Mouse (Mus musculus): ENCODE results near the gene Dkk3.

Dkk3 gene

DNA sequence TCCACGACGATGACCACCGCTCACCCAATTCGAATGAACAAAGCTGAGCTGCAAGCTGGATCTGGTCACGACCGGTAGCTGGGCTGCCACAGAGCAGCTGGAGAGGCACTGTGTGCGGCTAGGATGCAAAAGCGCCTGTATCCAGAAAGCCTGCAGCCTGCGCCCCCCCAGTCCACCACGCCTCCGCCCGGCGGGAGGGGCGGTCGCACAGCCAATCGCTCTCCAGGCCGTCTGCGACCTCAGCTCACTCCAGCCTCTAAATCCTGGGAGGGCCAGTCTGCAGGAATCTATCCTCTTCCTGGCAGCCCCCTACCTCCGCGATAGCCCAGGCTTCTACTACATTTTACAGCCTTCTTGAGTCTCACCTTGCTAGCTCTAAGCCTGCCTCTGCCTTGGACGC lies at the start of gene Dkk3:
Gene Dkk3, minus strand, starts transcription at position 116 of the 400 bp plus-strand sequence.
- DNase-seq (ENCODE audit: low spot score in 2 of 2) = peak in 1 of 2 experiments; percentile 43

DNA sequence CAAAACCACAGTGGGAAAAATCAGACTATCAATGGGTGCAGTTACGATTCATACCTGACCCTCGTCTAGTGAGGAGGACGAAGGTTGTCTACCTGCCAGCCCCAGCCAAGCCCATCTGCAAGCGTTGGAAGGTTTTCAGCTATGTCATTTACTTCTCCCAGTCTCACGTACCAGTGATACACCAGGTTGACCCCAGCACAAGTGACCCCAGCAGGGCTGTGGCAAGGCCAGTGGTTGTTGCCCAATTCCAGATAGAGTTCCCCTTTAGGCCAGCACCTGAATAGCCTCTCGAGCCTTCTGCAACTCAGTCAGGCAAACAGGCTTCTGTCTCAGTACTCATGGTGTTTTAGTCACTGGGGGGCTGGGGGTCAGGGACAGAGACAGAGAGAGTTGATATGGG lies 48.9 kb upstream of the Dkk3 start:
- DNase-seq (ENCODE audit: low spot score in 2 of 2) = no peak

GRCm38 (mm10) chr7:112205513-112205912 lies 46.7 kb upstream of the Dkk3 start:
- no peak for DNase-seq (ENCODE audit: low spot score in 2 of 2)

- no peak for DNase-seq (ENCODE audit: low spot score in 2 of 2)
Measured at GRCm38 (mm10) chr7:112204380-112204963, 45.6 kb upstream of the Dkk3 start.

- no peak for DNase-seq (ENCODE audit: low spot score in 2 of 2)
Measured at GRCm38 (mm10) chr7:112203937-112204336, 45.1 kb upstream of the Dkk3 start.

GRCm38 (mm10) chr7:112202843-112203242 lies 44.0 kb upstream of the Dkk3 start:
- DNase-seq (ENCODE audit: low spot score in 2 of 2) = no peak

DNA sequence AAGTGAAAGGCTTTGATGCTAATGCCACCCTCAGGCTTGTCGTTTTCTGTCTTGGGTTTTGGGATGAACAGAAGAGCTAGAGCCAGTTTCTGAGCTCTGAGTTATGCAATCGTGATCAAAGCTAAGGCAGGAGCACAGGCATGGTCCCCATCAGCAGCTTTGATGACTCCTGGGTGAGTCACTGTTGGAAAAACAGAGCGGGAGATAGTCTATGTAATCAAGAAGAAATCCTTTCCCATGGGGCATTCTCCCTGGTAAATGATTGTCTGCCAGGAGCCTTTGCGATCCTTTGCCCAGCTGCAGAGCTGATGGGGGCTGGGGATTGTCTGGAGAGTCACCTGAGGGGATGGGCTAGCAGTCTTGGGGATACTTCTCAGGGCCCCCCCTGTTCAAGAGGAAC lies 43.3 kb upstream of the Dkk3 start:
- DNase-seq (ENCODE audit: low spot score in 2 of 2) = no peak

DNA sequence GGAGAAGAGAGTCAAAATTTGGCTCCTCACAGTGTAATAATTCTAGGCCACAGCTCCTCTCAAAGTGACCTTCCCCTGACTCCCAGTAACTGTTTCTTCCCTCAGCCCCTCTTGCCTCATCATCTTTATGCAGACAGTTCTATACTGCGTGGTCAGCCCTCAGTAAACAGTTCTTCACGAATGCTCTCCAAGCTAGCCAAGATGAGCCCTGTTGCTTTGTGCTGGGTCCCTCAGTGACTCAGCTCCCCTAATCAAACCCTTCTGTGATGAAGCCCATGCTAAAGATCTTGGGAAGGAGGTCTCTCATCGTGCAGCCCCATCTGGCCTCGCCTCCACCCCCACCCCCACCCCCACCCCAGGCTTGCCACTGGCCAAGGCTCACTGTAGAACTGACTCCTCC lies 41.9 kb upstream of the Dkk3 start:
- no peak for DNase-seq (ENCODE audit: low spot score in 2 of 2)

GRCm38 (mm10) chr7:112199343-112199742 lies 40.5 kb upstream of the Dkk3 start:
- no peak for DNase-seq (ENCODE audit: low spot score in 2 of 2)

DNA sequence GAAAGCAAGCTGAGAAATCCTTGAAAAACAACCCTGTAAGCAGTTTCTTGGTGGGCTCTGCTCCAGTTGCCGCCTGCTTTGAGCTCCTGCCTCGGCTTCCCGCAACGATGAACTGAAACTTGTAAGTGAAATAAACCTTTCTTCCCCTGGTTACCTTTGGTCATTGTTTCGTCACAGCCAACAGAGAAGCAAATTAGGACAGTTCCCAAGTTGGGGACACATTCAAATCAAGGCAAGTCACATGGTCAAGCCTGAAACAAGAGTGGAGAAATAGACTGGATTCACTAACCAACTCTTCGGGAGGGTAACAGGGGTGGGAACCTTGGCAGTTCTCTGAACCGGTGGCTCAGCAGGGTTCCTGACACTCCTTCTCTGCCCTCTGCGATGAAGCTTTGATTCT lies 38.6 kb upstream of the Dkk3 start:
- DNase-seq (ENCODE audit: low spot score in 2 of 2) = no peak

- DNase-seq (ENCODE audit: low spot score in 2 of 2) = no peak
Measured at GRCm38 (mm10) chr7:112194286-112194685, 35.4 kb upstream of the Dkk3 start.

- DNase-seq (ENCODE audit: low spot score in 2 of 2) = no peak
Measured at GRCm38 (mm10) chr7:112192778-112193177, 33.9 kb upstream of the Dkk3 start.

GRCm38 (mm10) chr7:112192237-112192636 lies 33.4 kb upstream of the Dkk3 start:
- DNase-seq (ENCODE audit: low spot score in 2 of 2) = no peak

DNA sequence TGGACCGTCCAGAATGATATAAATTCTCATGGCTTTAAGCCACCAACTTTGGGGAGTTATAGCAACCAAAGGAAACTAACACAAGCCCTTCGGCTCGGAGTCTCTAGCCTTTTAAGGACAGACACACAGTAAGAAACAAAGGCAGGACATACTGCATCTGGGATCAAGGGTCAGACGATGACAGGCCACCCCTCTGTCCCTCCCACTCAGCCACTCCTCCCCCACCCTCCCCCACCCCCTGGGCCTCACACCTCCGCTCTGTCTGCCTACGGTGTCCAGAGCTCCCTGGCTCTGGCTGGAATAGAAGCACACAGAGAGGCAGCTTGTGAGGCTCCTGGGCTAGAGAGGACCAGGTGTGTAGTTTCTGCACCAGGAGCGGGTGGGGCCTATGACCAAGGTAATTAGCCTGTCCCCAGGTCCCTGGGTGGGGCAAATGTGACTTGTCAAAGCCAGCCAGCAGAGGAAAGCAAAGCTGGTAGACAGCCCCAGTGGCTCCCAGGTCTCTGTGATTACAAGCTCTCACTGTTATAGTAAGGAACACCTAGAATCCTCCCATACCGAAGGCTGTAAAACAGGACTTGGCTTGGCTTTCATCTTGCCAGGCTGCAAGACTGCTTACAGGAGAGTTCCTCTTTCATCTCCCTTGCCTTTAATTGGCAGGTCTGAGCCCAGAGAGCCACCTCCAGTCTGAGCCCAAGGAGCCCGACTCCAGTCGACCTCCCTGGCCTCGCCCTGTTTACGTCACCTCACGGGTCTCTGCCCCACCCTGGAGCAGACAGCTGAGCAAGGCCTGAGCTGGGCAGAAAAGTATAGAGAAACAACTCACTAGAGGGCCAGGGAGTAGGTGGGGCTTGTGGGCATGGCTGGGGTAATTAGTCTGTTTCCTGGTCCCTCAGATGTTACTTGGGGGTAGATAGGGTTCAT lies 28.9 kb upstream of the Dkk3 start:
- DNase-seq (ENCODE audit: low spot score in 2 of 2) = no peak

GRCm38 (mm10) chr7:112186871-112187270 lies 28.0 kb upstream of the Dkk3 start:
- no peak for DNase-seq (ENCODE audit: low spot score in 2 of 2)

DNA sequence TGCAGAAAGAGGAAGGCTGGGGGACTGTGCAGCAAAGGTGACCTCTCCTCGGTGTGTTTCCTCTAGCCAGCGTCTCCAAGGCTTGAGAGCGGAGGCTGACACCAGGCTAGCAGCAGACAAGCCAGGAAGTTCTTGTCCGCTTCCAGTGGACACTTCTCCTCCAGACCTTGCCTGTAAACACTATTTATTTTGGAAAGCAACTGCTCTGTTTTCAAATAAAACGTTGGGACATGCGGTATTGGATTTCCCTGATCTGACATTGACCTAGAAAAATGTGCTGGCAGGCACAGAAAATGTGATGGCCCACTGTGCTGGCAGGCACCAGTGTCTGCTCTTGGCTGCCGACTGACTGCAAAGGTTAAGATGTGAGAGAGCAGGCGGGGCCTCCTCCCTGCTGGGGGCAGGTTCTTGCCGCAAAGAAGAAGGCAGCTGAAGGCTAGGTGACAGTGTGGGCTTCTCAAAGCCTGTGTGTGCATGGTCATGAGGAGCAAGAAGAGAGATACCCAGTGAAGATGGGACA lies 26.4 kb upstream of the Dkk3 start:
- DNase-seq (ENCODE audit: low spot score in 2 of 2) = no peak

DNA sequence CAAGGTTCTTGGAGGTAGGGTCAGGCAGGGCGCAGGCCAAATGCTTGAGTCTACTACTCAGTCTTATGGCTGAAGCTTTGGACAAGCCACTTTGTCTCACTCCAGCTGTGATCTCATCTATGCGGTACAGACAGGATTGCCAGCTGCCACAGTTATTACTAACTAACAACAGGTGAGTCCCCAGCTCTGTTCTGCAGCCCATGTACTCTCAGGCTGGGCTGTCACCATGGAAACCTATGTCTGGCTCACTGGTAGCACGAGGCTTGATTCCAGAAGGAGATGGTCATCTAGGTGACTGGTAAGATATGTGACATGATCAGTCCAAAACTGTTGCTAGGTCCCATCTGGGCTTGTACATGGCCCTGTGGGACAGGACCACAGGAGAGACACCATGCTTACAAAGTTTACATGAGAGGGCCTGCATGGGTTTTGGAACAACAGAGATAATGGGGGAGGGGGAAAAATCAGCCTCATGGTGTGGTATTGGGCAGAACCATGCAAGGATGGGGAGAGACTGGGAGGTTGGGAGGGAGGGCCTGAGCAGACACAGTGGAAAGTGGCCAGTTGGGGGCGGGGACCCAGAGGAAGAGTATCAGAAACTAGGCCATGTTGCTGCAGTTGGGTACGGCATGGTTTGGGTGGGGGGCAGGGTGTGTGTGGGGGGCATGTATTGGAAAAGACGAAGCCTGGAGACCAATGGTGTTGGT lies 25.8 kb upstream of the Dkk3 start:
- no peak for DNase-seq (ENCODE audit: low spot score in 2 of 2)

DNA sequence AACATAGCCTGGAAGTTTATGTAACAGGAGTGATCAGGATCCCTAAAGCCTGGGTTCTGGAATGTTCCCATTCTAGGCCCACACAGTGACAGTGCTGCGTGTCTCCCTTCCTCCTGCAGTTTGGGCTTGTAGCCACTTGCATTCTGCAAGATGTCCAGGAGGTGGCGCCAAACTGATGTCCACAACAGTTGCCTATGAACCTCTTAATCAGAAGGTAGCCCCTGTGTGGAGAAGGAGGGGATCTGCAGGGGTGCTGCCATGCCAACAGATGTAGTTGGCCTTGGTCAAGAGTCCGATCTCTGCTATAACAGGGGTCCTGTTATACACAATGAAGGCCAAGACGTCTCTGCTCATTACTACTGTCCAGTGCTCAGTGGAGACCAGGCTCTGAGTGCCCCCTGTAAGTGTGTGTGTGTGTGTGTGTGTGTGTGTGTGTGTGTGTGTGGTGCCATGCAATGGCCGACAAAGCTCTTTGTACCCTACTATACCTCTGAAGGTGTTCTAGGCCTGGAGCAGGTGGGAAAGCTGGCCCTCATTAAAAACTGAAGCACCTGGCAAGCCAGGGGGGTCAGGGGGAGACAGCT lies 24.5 kb upstream of the Dkk3 start:
- peak; percentile 84 to 88 for DNase-seq (ENCODE audit: low spot score in 2 of 2)

DNA sequence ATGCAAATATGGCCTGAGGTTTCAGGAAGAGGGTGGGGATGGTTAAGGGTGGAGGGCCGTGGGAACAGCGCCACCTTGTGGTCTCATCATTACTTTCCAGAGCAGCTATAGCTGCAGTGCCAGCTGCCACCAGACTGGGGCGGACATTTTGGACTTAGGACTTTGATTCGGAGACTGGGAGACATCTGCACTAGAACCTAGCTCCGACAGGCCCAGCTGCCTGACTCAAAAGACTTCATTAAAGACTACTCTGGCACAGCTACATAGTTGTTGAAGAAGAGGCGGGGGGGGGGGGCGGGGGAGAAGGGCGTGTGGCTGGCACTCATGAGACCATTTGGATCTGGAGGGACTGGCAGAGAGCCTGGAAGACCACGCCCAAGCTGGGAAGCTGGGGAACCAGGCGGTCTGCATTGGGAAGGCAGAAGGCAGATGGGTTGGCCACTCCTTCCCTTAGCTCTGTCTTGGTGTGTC lies 21.4 kb upstream of the Dkk3 start:
- DNase-seq (ENCODE audit: low spot score in 2 of 2) = peak; percentile 77 to 78

DNA sequence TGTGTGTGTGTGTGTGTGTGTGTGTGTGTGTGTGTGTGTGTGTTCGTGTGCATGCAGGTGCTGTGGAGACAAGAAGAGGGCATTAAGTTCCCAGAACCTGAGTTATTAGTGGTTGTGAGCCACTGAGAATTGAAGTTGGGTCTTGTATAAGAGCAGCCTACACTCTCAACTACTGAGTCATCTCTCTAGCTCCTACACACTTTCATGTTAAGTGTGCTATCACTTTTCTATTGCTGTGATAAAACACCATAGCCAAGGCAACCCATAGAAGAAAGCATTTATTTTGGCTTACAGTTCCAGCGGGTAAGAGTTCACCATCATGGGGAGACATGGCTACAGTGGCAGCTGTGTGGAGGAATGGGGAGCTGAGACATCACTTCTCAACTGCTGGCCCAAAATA lies 17.8 kb upstream of the Dkk3 start:
- DNase-seq (ENCODE audit: low spot score in 2 of 2) = no peak

- DNase-seq (ENCODE audit: low spot score in 2 of 2) = peak in 1 of 2 experiments; percentile 44
Measured at GRCm38 (mm10) chr7:112172669-112173068, 13.8 kb upstream of the Dkk3 start.

Measured in frontal cortex, postnatal 10 days (tissue).